Mouse (Mus musculus) hindbrain, embryonic 16.5 days (tissue): ENCODE results near the gene Irf3. TPM values are rescaled to one million over a fixed set of nuclear protein-coding genes. Genes with fewer than 3 reads are reported as not detected.

Experiments used
- ATAC-seq: fragments of 200-750 bp; cut with Nextera tagmentation; 2 replicates; pipeline ENCODE4 v1.8.0; 2017; ENCODE audit warnings: moderate TSS enrichment, moderate library complexity
- H3K27ac ChIP-seq: fragments of 300-500 bp; sonication (generic); 2 replicates; pipeline ENCODE4 v1.5.1; 2014; ENCODE audit warnings: low read depth, mild to moderate bottlenecking, control low read depth, low read length, moderate library complexity
- H3K27me3 ChIP-seq: fragments of 300-500 bp; sonication (generic); replicated peaks from 2 replicates; pipeline ENCODE4 v1.6.1; 2014; ENCODE audit warnings: low read length; ENCODE audit not compliant: control insufficient read depth, insufficient read depth
- H3K36me3 ChIP-seq: fragments of 300-500 bp; sonication (generic); 2 replicates; pipeline ENCODE4 v1.6.1; 2014; ENCODE audit warnings: mild to moderate bottlenecking, low read length, moderate library complexity, mixed read lengths; ENCODE audit not compliant: control insufficient read depth, insufficient read depth
- H3K4me1 ChIP-seq: fragments of 300-500 bp; sonication (generic); 2 replicates; pipeline ENCODE4 v1.6.1; 2014; ENCODE audit warnings: low read depth, low read length; ENCODE audit not compliant: control insufficient read depth, insufficient read depth
- H3K4me2 ChIP-seq: fragments of 300-500 bp; sonication (generic); 2 replicates; pipeline ENCODE4 v1.6.1; 2014; ENCODE audit warnings: mild to moderate bottlenecking, low read length, control low read depth, moderate library complexity
- H3K4me3 ChIP-seq: fragments of 300-500 bp; sonication (generic); 2 replicates; pipeline ENCODE4 v1.5.1; 2014; ENCODE audit warnings: mild to moderate bottlenecking, low read length, control low read depth, moderate library complexity
- H3K9ac ChIP-seq: fragments of 300-500 bp; sonication (generic); 2 replicates; pipeline ENCODE4 v1.6.1; 2014; ENCODE audit warnings: low read depth, mild to moderate bottlenecking, control low read depth, low read length, moderate library complexity
- H3K9me3 ChIP-seq: fragments of 300-500 bp; sonication (generic); 2 replicates; pipeline ENCODE4 v1.6.1; 2014; ENCODE audit warnings: mild to moderate bottlenecking, low read length, moderate library complexity; ENCODE audit not compliant: control insufficient read depth
- WGBS: fragments of 180-500 bp; shearing (Covaris S2); extraction: QIAGEN DNeasy Blood & Tissue Kit; methylation state at CpG from one replicate; pipeline ENCODE4 v1.1.7; 2014; 5-methylcytosine and 5-hydroxymethylcytosine counted together
- polyA plus RNA-seq: library from polyadenylated mRNA; unstranded; fragments of >200 nt; fragmentation: Nextera tagmentation; extraction: Ambion mirVana; gene quantifications from 2 replicates; pipeline ENCODE4 v1.2.1, GENCODE M21; 2015

Irf3 gene
- polyA plus RNA-seq = 63.5 and 65.4 TPM in 2 replicates

GRCm38 (mm10) chr7:44997231-44997939, at the start of gene Irf3:
Gene Irf3 (plus strand): TSS chr7:44997648.
- Histone ChIP-seq H3K27ac (peak within 1 kb of the TSS; percentile 79), H3K36me3 (peaks cover 20% of the 10 kb centered on the region), H3K9me3 (no peaks in the 10 kb centered on the region), H3K4me3 (peak within 1 kb of the TSS; percentile 65), H3K4me1 (peaks cover 16% of the 10 kb centered on the region), H3K27me3 (no peaks in the 10 kb centered on the region), H3K9ac (peak within 1 kb of the TSS; percentile 66), H3K4me2 (peak within 1 kb of the TSS; percentile 63)
- ATAC-seq = peak; percentile 93
- WGBS = under 1% methylated on average over 43 of the region's 43 CpGs

DNA sequence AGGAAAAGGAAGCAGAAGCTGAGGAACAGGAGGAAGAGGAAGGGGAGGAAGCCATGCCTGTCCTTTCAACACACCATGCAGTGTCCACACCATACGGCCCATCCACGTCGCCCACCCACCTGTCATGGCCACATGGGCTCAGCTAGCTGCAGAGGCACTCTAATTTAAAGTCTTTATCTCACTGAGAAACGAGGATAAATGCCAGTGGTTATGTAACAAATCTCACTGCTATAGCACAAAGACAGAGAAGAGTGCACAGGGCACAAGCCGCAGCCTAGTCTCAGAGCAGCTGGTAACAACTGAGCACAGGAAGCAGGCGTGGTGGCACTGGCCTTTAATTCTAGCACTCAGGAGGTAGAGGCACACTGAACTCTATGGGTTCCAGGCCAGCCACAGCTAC, 47.5 kb upstream of the Irf3 start:
- H3K36me3 ChIP-seq = no peaks in the 10 kb centered on the region
- no peaks in the 10 kb centered on the region for H3K9me3 ChIP-seq
- no peak overlapping the region for H3K9ac ChIP-seq
- peaks cover 16% of the 10 kb centered on the region for H3K27me3 ChIP-seq
- H3K27ac ChIP-seq = no peak overlapping the region
- no peak overlapping the region for H3K4me2 ChIP-seq
- WGBS = 84% methylated on average over 6 of the region's 6 CpGs
- H3K4me3 ChIP-seq = no peak overlapping the region
- no peak for ATAC-seq
- H3K4me1 ChIP-seq = peaks cover 8% of the 10 kb centered on the region

DNA sequence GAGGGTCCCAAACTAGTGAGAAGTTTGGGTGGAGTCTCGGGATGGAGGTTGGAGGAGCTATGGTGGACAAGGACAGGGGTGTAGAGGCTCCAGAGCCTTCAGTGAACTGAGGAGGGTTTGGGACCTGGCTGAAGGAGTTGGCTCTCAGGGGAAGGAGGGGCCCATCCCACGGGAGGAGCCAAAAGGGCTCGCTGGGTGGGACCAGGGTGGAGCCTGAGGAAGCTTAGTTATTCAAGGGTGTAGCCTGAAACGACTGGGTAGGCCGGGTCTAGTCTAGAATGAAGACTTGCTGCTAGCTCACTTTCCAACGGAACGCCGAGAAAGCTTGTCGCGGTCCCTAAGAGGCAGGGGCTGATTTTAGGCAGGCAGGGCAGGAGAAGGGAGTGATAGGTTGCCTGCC, 45.5 kb upstream of the Irf3 start:
- peak; percentile 27; the same call in 1 of the 2 replicates for ATAC-seq
- H3K27ac ChIP-seq = 0 out of 2 replicates have a peak overlapping the region, but pooled peaks have one; percentile 29
- 0% methylated on average over 10 of the region's 10 CpGs for WGBS
- H3K4me3 ChIP-seq = peak overlapping the region; percentile 53
- peak overlapping the region; percentile 70; the same call in 1 of the 2 replicates for H3K9ac ChIP-seq
- peak overlapping the region; percentile 91 for H3K4me2 ChIP-seq
- no peaks in the 10 kb centered on the region for H3K36me3 ChIP-seq
- H3K4me1 ChIP-seq = peaks cover 8% of the 10 kb centered on the region
- no peaks in the 10 kb centered on the region for H3K9me3 ChIP-seq
- peaks cover 16% of the 10 kb centered on the region for H3K27me3 ChIP-seq

DNA sequence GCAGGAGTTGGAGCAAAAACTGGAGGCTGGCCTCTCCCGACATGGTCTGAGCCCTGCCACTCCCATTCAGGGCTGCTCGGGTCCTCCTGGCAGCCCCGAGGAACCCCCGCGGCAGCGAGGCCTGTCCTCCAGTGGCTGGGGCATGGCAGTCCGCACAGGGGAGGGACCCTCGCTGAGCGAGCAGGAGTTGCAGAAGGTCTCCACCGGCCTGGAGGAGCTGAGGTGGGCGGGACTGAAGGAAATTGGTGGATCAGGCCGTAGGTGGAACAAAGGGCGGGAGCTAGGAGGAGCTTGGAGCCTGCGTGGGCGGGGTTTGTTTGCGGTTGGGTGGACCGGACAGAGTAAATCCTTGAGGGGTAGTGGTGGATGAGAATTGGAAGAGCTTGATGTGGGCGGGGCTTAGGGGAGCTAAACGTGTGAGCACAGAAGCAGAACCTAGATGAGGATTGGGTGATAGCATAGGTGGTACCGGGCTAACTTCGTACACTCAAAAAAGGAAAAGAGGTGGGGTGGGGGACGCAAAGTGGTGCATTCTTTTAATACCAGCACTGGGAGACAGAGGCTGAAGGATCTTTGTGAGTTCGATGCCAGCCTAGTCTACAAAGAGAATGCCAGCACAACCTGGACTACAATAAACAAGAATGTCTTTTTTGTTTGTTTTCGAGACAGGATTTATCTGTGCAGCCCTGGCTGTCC, 44.7 kb upstream of the Irf3 start:
- no peaks in the 10 kb centered on the region for H3K36me3 ChIP-seq
- H3K9ac ChIP-seq = peak overlapping the region; percentile 70
- WGBS = 6% methylated on average over 24 of the region's 24 CpGs
- ATAC-seq = peak; percentile 91
- peaks cover 16% of the 10 kb centered on the region for H3K27me3 ChIP-seq
- peaks cover 8% of the 10 kb centered on the region for H3K4me1 ChIP-seq
- H3K27ac ChIP-seq = no peak overlapping the region
- H3K4me2 ChIP-seq = peak overlapping the region; percentile 91
- peak overlapping the region; percentile 53 for H3K4me3 ChIP-seq
- H3K9me3 ChIP-seq = no peaks in the 10 kb centered on the region

GRCm38 (mm10) chr7:44953561-44953960, 43.9 kb upstream of the Irf3 start:
- no peak overlapping the region for H3K4me3 ChIP-seq
- no peaks in the 10 kb centered on the region for H3K9me3 ChIP-seq
- H3K4me1 ChIP-seq = peaks cover 8% of the 10 kb centered on the region
- no peak overlapping the region for H3K9ac ChIP-seq
- peaks cover 16% of the 10 kb centered on the region for H3K27me3 ChIP-seq
- no peak overlapping the region for H3K27ac ChIP-seq
- WGBS = 59% methylated on average over 14 of the region's 14 CpGs
- H3K4me2 ChIP-seq = no peak overlapping the region
- no peak for ATAC-seq
- H3K36me3 ChIP-seq = no peaks in the 10 kb centered on the region

- no peaks in the 10 kb centered on the region for H3K9me3 ChIP-seq
- H3K36me3 ChIP-seq = 0 out of 2 replicates have a peak, but pooled peaks cover 2% of the 10 kb centered on the region
- no peak overlapping the region for H3K4me3 ChIP-seq
- H3K27ac ChIP-seq = no peak overlapping the region
- 79% methylated on average over 12 of the region's 12 CpGs for WGBS
- ATAC-seq = no peak
- H3K9ac ChIP-seq = no peak overlapping the region
- H3K4me2 ChIP-seq = no peak overlapping the region
- H3K27me3 ChIP-seq = peaks cover 16% of the 10 kb centered on the region
- peaks cover 8% of the 10 kb centered on the region for H3K4me1 ChIP-seq
Measured at GRCm38 (mm10) chr7:44954091-44954885, 43.2 kb upstream of the Irf3 start.

DNA sequence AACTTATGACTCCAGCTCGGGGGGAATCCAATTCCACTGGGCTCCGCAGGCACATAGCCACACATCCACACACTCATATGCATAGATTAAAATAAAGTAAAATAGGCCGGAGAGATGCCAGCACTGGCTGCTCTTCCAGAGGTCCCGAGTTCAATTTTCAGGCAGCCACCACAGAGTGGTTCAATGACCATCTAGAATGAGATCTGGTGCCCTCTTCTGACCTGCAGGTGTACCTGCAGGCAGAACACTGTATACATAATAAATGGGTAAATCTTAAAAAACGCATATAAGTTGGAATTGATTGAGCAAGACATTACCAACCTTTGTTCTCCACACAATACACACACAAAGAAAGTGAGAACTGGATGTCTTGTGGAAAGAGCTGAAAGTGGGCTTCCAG, 41.8 kb upstream of the Irf3 start:
- no peak for ATAC-seq
- WGBS = 58% methylated on average over 5 of the region's 5 CpGs
- H3K9ac ChIP-seq = no peak overlapping the region

DNA sequence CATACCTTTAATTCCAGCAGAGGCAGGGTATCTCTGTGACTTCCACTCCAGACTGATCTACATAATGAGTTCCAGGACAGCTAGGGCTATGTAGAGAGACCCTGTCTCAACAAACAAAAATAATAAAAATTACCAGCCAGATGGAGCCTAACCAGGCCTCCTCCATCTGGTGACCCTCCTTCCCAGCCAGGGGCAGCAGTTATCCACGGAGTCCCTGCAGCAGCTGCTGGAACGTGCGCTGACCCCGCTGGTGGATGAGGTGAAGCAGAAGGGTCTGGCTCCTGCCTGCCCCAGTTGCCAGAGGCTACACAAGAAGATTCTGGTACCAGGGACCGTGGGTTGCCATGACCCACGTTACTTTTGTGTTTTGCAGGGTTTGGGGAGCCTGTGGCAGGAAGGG, 41.2 kb upstream of the Irf3 start:
- peaks cover 10% of the 10 kb centered on the region; the same call in 1 of the 2 replicates for H3K36me3 ChIP-seq
- H3K27me3 ChIP-seq = peaks cover 5% of the 10 kb centered on the region
- no peak overlapping the region for H3K27ac ChIP-seq
- H3K4me3 ChIP-seq = no peak overlapping the region
- H3K4me1 ChIP-seq = peaks cover 8% of the 10 kb centered on the region
- no peaks in the 10 kb centered on the region for H3K9me3 ChIP-seq
- ATAC-seq = no peak
- no peak overlapping the region for H3K4me2 ChIP-seq
- H3K9ac ChIP-seq = 0 out of 2 replicates have a peak overlapping the region, but pooled peaks have one; percentile 36
- 50% methylated on average over 6 of the region's 6 CpGs for WGBS

More for the DNA sequence above, 41.8 kb upstream of the Irf3 start:
- H3K4me1 ChIP-seq = peaks cover 8% of the 10 kb centered on the region
- peaks cover 5% of the 10 kb centered on the region; the same call in 1 of the 2 replicates for H3K36me3 ChIP-seq
- H3K4me3 ChIP-seq = no peak overlapping the region
- no peak overlapping the region for H3K27ac ChIP-seq
- peaks cover 8% of the 10 kb centered on the region for H3K27me3 ChIP-seq
- no peaks in the 10 kb centered on the region for H3K9me3 ChIP-seq
- H3K4me2 ChIP-seq = no peak overlapping the region
